Mouse (Mus musculus) gastrocnemius, adult 2 months (tissue): ENCODE data around the gene Phf10. TPM values are rescaled to one million over a fixed set of nuclear protein-coding genes. Genes with fewer than 3 reads are reported as not detected.
"Not testable (repeated sequence)": the region's sequence is repeated elsewhere in the genome, so short reads cannot be mapped to it uniquely, and the experiment has no call there.

Experiments
- DNase-seq: peaks from one replicate; pipeline ENCODE4 v3.0.0; 2022
- H3K27ac ChIP-seq: fragments of 200-600 bp; 2 replicates; pipeline ENCODE4 v1.8.1; 2022; ENCODE audit warnings: mild to moderate bottlenecking
- H3K4me3 ChIP-seq: fragments of 200-600 bp; 2 replicates; pipeline ENCODE4 v1.8.1; 2022; ENCODE audit warnings: mild to moderate bottlenecking, moderate library complexity
- CTCF ChIP-seq: fragments of 200-600 bp; IDR thresholded peaks from 2 replicates; pipeline ENCODE4 v1.8.1; 2022; ENCODE audit warnings: antibody characterized with exemption, mild to moderate bottlenecking, moderate library complexity
- intact Hi-C: fragments of 180-260 bp; cut with DNase I; formaldehyde crosslinking; loops from one replicate; pipeline ENCODE4 v1.15.1; 2025
- total RNA-seq, 2 experiments: library from RNA; stranded (reverse); gene quantifications; 2 replicates each; pipeline ENCODE4 v1.2.3; 2021

The Phf10 gene
- total RNA-seq, 2 experiments from 2014 or later: 46.9 to 54.2 TPM

- intact Hi-C loops: no loop called here
- TF ChIP-seq CTCF: no peak
Observed at GRCm38 (mm10) chr17:14960520-14960919, 553 bp downstream of the Phf10 start.

GRCm38 (mm10) chr17:14959979-14960378 lies 1.1 kb downstream of the Phf10 start:
- peak; percentile 33 for DNase-seq
- Histone ChIP-seq H3K27ac (peak overlapping the region; percentile 87; the same call in 1 of the 2 replicates), H3K4me3 (peak overlapping the region; percentile 77)
- intact Hi-C loops: no loop called here
- no peak for TF ChIP-seq CTCF

More at GRCm38 (mm10) chr17:14960520-14960919, 553 bp downstream of the Phf10 start:
- peak overlapping the region; percentile 77 for H3K4me3 ChIP-seq
- H3K27ac ChIP-seq: peak overlapping the region; percentile 87
- DNase-seq: peak; percentile 56

GRCm38 (mm10) chr17:14958686-14959327 lies 2.3 kb downstream of the Phf10 start:
- DNase-seq: no peak
- TF ChIP-seq CTCF: no peak
- H3K4me3 ChIP-seq: no peak overlapping the region
- no peak overlapping the region for H3K27ac ChIP-seq
- intact Hi-C loops: no loop called here

GRCm38 (mm10) chr17:14953452-14953851 lies 7.6 kb downstream of the Phf10 start:
- intact Hi-C loops: no loop called here
- Histone ChIP-seq H3K4me3 (no peak overlapping the region), H3K27ac (no peak overlapping the region)
- DNase-seq: peak; percentile 26
- TF ChIP-seq CTCF: no peak

GRCm38 (mm10) chr17:14949161-14949827 lies 11.8 kb downstream of the Phf10 start:
- intact Hi-C loops: no loop called here
- no peak for TF ChIP-seq CTCF

GRCm38 (mm10) chr17:14944551-14944950 lies 16.5 kb downstream of the Phf10 start:
- no peak for TF ChIP-seq CTCF
- Histone ChIP-seq H3K27ac (peak overlapping the region; percentile 3; the same call in 1 of the 2 replicates), H3K4me3 (peak overlapping the region; percentile 92)
- intact Hi-C loops: no loop called here
- DNase-seq: no peak

More at GRCm38 (mm10) chr17:14949161-14949827, 11.8 kb downstream of the Phf10 start:
- Histone ChIP-seq H3K4me3 (no peak overlapping the region), H3K27ac (peak overlapping the region; percentile 24; the same call in 1 of the 2 replicates)
- DNase-seq: no peak

- Histone ChIP-seq H3K4me3 (peak overlapping the region; percentile 92), H3K27ac (peak overlapping the region; percentile 95)
- no peak for TF ChIP-seq CTCF
- no peak for DNase-seq
- intact Hi-C loops: no loop called here
Observed at GRCm38 (mm10) chr17:14943729-14944059, 17.4 kb downstream of the Phf10 start.

- TF ChIP-seq CTCF: no peak
- peak within 1 kb of the TSS; percentile 92 for H3K4me3 ChIP-seq
- DNase-seq: peak; percentile 99
- H3K27ac ChIP-seq: peak within 1 kb of the TSS; percentile 95
- intact Hi-C loops: no loop called here
Observed at GRCm38 (mm10) chr17:14943009-14943728, 17.9 kb downstream of the Phf10 start, which contains the start of the genes Wdr27 and 1600012H06Rik. Wdr27 (minus strand) TSS chr17:14943158. 1600012H06Rik (plus strand) TSS chr17:14943184.

GRCm38 (mm10) chr17:14942181-14942580 lies 18.9 kb downstream of the Phf10 start:
- DNase-seq, intact Hi-C loops: not testable (repeated sequence)
- peak overlapping the region; percentile 92 for H3K4me3 ChIP-seq
- H3K27ac ChIP-seq: peak overlapping the region; percentile 95; the same call in 1 of the 2 replicates

GRCm38 (mm10) chr17:14935841-14936605 lies 25.1 kb downstream of the Phf10 start:
- peak overlapping the region; percentile 91 for H3K27ac ChIP-seq
- no peak for TF ChIP-seq CTCF
- intact Hi-C loops: no loop called here
- H3K4me3 ChIP-seq: peak overlapping the region; percentile 17; the same call in 1 of the 2 replicates
- peak; percentile 26 for DNase-seq

GRCm38 (mm10) chr17:14935280-14935679 lies 25.8 kb downstream of the Phf10 start:
- intact Hi-C loops, H3K4me3 ChIP-seq, DNase-seq: not testable (repeated sequence)
- H3K27ac ChIP-seq: peak overlapping the region; percentile 91; the same call in 1 of the 2 replicates

GRCm38 (mm10) chr17:14931469-14931868 lies 29.6 kb downstream of the Phf10 start:
- H3K4me3 ChIP-seq: no peak overlapping the region
- no peak overlapping the region for H3K27ac ChIP-seq
- intact Hi-C loops: no loop called here
- no peak for DNase-seq
- TF ChIP-seq CTCF: no peak
